Mouse (Mus musculus): ENCODE results near the gene Tns3. TPM values are rescaled to one million over a fixed set of nuclear protein-coding genes. Genes with fewer than 3 reads are reported as not detected.

Gene Tns3
- 10 to 100 TPM; 50.9 to 62.2 (median 57.3) TPM for total RNA-seq (2022)

GRCm38 (mm10) chr11:8664393-8664743 is at the start of gene Tns3:
Gene Tns3 (minus strand): TSS chr11:8664535.
- DNase-seq (ENCODE audit: low spot score in 2 of 2), result no peak

- DNase-seq (ENCODE audit: low spot score in 2 of 2), result no peak
Measured at GRCm38 (mm10) chr11:8706246-8707041, 42.1 kb upstream of the Tns3 start.

GRCm38 (mm10) chr11:8705156-8705555 is 40.8 kb upstream of the Tns3 start:
- DNase-seq (ENCODE audit: low spot score in 2 of 2), result no peak

GRCm38 (mm10) chr11:8703876-8704275 is 39.5 kb upstream of the Tns3 start:
- no peak for DNase-seq (ENCODE audit: low spot score in 2 of 2)

- no peak for DNase-seq (ENCODE audit: low spot score in 2 of 2)
Measured at GRCm38 (mm10) chr11:8702532-8702886, 38.2 kb upstream of the Tns3 start.

- no peak for DNase-seq (ENCODE audit: low spot score in 2 of 2)
Measured at GRCm38 (mm10) chr11:8701845-8702531, 37.7 kb upstream of the Tns3 start.

- no peak for DNase-seq (ENCODE audit: low spot score in 2 of 2)
Measured at GRCm38 (mm10) chr11:8701400-8701799, 37.1 kb upstream of the Tns3 start.

- DNase-seq (ENCODE audit: low spot score in 2 of 2), result no peak
Measured at GRCm38 (mm10) chr11:8700641-8701221, 36.4 kb upstream of the Tns3 start.

- DNase-seq (ENCODE audit: low spot score in 2 of 2), result no peak
Measured at GRCm38 (mm10) chr11:8699777-8700176, 35.4 kb upstream of the Tns3 start.

- DNase-seq (ENCODE audit: low spot score in 2 of 2), result no peak
Measured at GRCm38 (mm10) chr11:8697670-8698069, 33.3 kb upstream of the Tns3 start.

- no peak for DNase-seq (ENCODE audit: low spot score in 2 of 2)
Measured at GRCm38 (mm10) chr11:8694096-8694495, 29.8 kb upstream of the Tns3 start.

GRCm38 (mm10) chr11:8692536-8693471 is 28.5 kb upstream of the Tns3 start:
- DNase-seq (ENCODE audit: low spot score in 2 of 2), result no peak

GRCm38 (mm10) chr11:8692162-8692535 is 27.8 kb upstream of the Tns3 start:
- no peak for DNase-seq (ENCODE audit: low spot score in 2 of 2)

GRCm38 (mm10) chr11:8691605-8692004 is 27.3 kb upstream of the Tns3 start:
- DNase-seq (ENCODE audit: low spot score in 2 of 2), result no peak

GRCm38 (mm10) chr11:8690633-8691032 is 26.3 kb upstream of the Tns3 start:
- DNase-seq (ENCODE audit: low spot score in 2 of 2), result no peak

GRCm38 (mm10) chr11:8689515-8689914 is 25.2 kb upstream of the Tns3 start:
- no peak for DNase-seq (ENCODE audit: low spot score in 2 of 2)

- no peak for DNase-seq (ENCODE audit: low spot score in 2 of 2)
Measured at GRCm38 (mm10) chr11:8688907-8689306, 24.6 kb upstream of the Tns3 start.

GRCm38 (mm10) chr11:8686501-8686900 is 22.2 kb upstream of the Tns3 start:
- no peak for DNase-seq (ENCODE audit: low spot score in 2 of 2)

- DNase-seq (ENCODE audit: low spot score in 2 of 2), result no peak
Measured at GRCm38 (mm10) chr11:8686061-8686460, 21.7 kb upstream of the Tns3 start.

GRCm38 (mm10) chr11:8685195-8685594 is 20.9 kb upstream of the Tns3 start:
- no peak for DNase-seq (ENCODE audit: low spot score in 2 of 2)

GRCm38 (mm10) chr11:8684262-8684661 is 19.9 kb upstream of the Tns3 start:
- no peak for DNase-seq (ENCODE audit: low spot score in 2 of 2)

GRCm38 (mm10) chr11:8681356-8681755 is 17.0 kb upstream of the Tns3 start:
- no peak for DNase-seq (ENCODE audit: low spot score in 2 of 2)
